Mouse (Mus musculus): ENCODE results near the gene Gm49403. TPM values are rescaled to one million over a fixed set of nuclear protein-coding genes. Genes with fewer than 3 reads are reported as not detected.
A peak's percentile ranks its signal among the peaks of the same experiment; 100 is the strongest.
"Not testable (repeated sequence)": the region's sequence is repeated elsewhere in the genome, so short reads cannot be mapped to it uniquely, and the experiment has no call there.

The Gm49403 gene
- polyA plus RNA-seq, 1 experiment from 2014 or later: not detected

- H3K9me3 ChIP-seq: no peaks in the 10 kb centered on the region
- H3K36me3 ChIP-seq: peaks cover 21% of the 10 kb centered on the region
- H3K27me3 ChIP-seq (ENCODE audit: insufficient read depth, poor library complexity, severe bottlenecking): no peaks in the 10 kb centered on the region
- 20% methylated on average over 3 of the region's 3 CpGs for WGBS
- DNase-seq (ENCODE audit: low spot score): no peak
- H3K4me1 ChIP-seq (replicated peaks): peaks cover 14% of the 10 kb centered on the region
- H3K27ac ChIP-seq: peak overlapping the region; percentile 91
- peak overlapping the region; percentile 85 for H3K4me3 ChIP-seq
These were observed 2.7 kb upstream of the Gm49403 start for GRCm38 (mm10) chr19:8881034-8881392.

- H3K4me3 ChIP-seq: peak overlapping the region; percentile 74
These were observed 3.3 kb downstream of the Gm49403 start for GRCm38 (mm10) chr19:8886916-8887584.

GRCm38 (mm10) chr19:8887585-8888463, 4.1 kb downstream of the Gm49403 start:
- Histone ChIP-seq H3K36me3 (peaks cover 19% of the 10 kb centered on the region), H3K4me3 (peak overlapping the region; percentile 74), H3K27ac (peak overlapping the region; percentile 94), H3K9me3 (no peaks in the 10 kb centered on the region), H3K4me1 (replicated peaks) (peaks cover 21% of the 10 kb centered on the region), H3K27me3 (ENCODE audit: insufficient read depth, poor library complexity, severe bottlenecking) (no peaks in the 10 kb centered on the region)
- 16% methylated on average over 19 of the region's 19 CpGs for WGBS
- DNase-seq (ENCODE audit: low spot score): no peak

More at GRCm38 (mm10) chr19:8886916-8887584, 3.3 kb downstream of the Gm49403 start:
- no peak for DNase-seq (ENCODE audit: low spot score)
- Histone ChIP-seq H3K9me3 (no peaks in the 10 kb centered on the region), H3K36me3 (peaks cover 19% of the 10 kb centered on the region), H3K27ac (peak overlapping the region; percentile 94), H3K4me1 (replicated peaks) (peaks cover 18% of the 10 kb centered on the region), H3K27me3 (ENCODE audit: insufficient read depth, poor library complexity, severe bottlenecking) (no peaks in the 10 kb centered on the region)
- 54% methylated on average over 1 of the region's 1 CpGs for WGBS

- Histone ChIP-seq H3K27ac (peak within 1 kb of the TSS; percentile 94), H3K4me3 (peak within 1 kb of the TSS; percentile 74), H3K36me3 (peaks cover 19% of the 10 kb centered on the region), H3K27me3 (ENCODE audit: insufficient read depth, poor library complexity, severe bottlenecking) (no peaks in the 10 kb centered on the region), H3K9me3 (no peaks in the 10 kb centered on the region), H3K4me1 (replicated peaks) (peaks cover 27% of the 10 kb centered on the region)
- WGBS: 1% methylated on average over 58 of the region's 58 CpGs
- peak; percentile 97 for DNase-seq (ENCODE audit: low spot score)
These were observed 5.0 kb downstream of the Gm49403 start, which contains the start of the genes 1810009A15Rik and Gm49416 for GRCm38 (mm10) chr19:8888511-8889385. Gene 1810009A15Rik (plus strand): TSS chr19:8888853. Gene Gm49416 (plus strand): TSS chr19:8888926.

GRCm38 (mm10) chr19:8892829-8893766, 9.4 kb downstream of the Gm49403 start, which contains the start of gene Ints5:
Gene Ints5 (plus strand): TSS chr19:8893005.
- no peaks in the 10 kb centered on the region for H3K9me3 ChIP-seq
- H3K4me1 ChIP-seq (replicated peaks): peaks cover 46% of the 10 kb centered on the region
- DNase-seq (ENCODE audit: low spot score): peak; percentile 86
- WGBS: 3% methylated on average over 54 of the region's 54 CpGs
- H3K4me3 ChIP-seq: peak within 1 kb of the TSS; percentile 79
- H3K27me3 ChIP-seq (ENCODE audit: insufficient read depth, poor library complexity, severe bottlenecking): no peaks in the 10 kb centered on the region
- peaks cover 47% of the 10 kb centered on the region for H3K36me3 ChIP-seq
- H3K27ac ChIP-seq: peak within 1 kb of the TSS; percentile 96

- H3K36me3 ChIP-seq: peaks cover 47% of the 10 kb centered on the region
- WGBS: 92% methylated on average over 9 of the region's 9 CpGs
These were observed 11.7 kb downstream of the Gm49403 start for GRCm38 (mm10) chr19:8895397-8895960.

GRCm38 (mm10) chr19:8896231-8896630, 12.5 kb downstream of the Gm49403 start:
- not testable (repeated sequence) for H3K27me3 ChIP-seq (ENCODE audit: insufficient read depth, poor library complexity, severe bottlenecking); DNase-seq (ENCODE audit: low spot score); H3K9me3 ChIP-seq
- H3K4me3 ChIP-seq: peak overlapping the region; percentile 20; the same call in 1 of the 2 replicates
- 0 out of 2 replicates have a peak overlapping the region, but pooled peaks have one; percentile 5 for H3K27ac ChIP-seq
- peaks cover 47% of the 10 kb centered on the region for H3K36me3 ChIP-seq
- peaks cover 51% of the 10 kb centered on the region for H3K4me1 ChIP-seq (replicated peaks)
- 95% methylated on average over 5 of the region's 5 CpGs for WGBS

More at GRCm38 (mm10) chr19:8895397-8895960, 11.7 kb downstream of the Gm49403 start:
- Histone ChIP-seq H3K4me3 (peak overlapping the region; percentile 20; the same call in 1 of the 2 replicates), H3K4me1 (replicated peaks) (peaks cover 51% of the 10 kb centered on the region), H3K9me3 (no peaks in the 10 kb centered on the region), H3K27me3 (ENCODE audit: insufficient read depth, poor library complexity, severe bottlenecking) (no peaks in the 10 kb centered on the region), H3K27ac (no peak overlapping the region; the same call in 1 of the 2 replicates)
- no peak for DNase-seq (ENCODE audit: low spot score)

GRCm38 (mm10) chr19:8897211-8897864, 13.6 kb downstream of the Gm49403 start:
- peaks cover 53% of the 10 kb centered on the region for H3K36me3 ChIP-seq
- H3K4me3 ChIP-seq: peak overlapping the region; percentile 92
- DNase-seq (ENCODE audit: low spot score): peak; percentile 55
- H3K27ac ChIP-seq: peak overlapping the region; percentile 96
- peaks cover 51% of the 10 kb centered on the region for H3K4me1 ChIP-seq (replicated peaks)
- not testable (repeated sequence) for H3K27me3 ChIP-seq (ENCODE audit: insufficient read depth, poor library complexity, severe bottlenecking); H3K9me3 ChIP-seq
- WGBS: 26% methylated on average over 21 of the region's 21 CpGs

- under 1% methylated on average over 53 of the region's 53 CpGs for WGBS
- H3K36me3 ChIP-seq: peaks cover 59% of the 10 kb centered on the region
- no peaks in the 10 kb centered on the region for H3K27me3 ChIP-seq (ENCODE audit: insufficient read depth, poor library complexity, severe bottlenecking)
- peak; percentile 96 for DNase-seq (ENCODE audit: low spot score)
- peak within 1 kb of the TSS; percentile 92 for H3K4me3 ChIP-seq
- no peaks in the 10 kb centered on the region for H3K9me3 ChIP-seq
- H3K4me1 ChIP-seq (replicated peaks): peaks cover 47% of the 10 kb centered on the region
- peak within 1 kb of the TSS; percentile 96 for H3K27ac ChIP-seq
These were observed 14.2 kb downstream of the Gm49403 start, which contains the start of gene Ganab for GRCm38 (mm10) chr19:8897865-8898495. Gene Ganab (plus strand): TSS chr19:8898071.

GRCm38 (mm10) chr19:8898576-8898975, 14.8 kb downstream of the Gm49403 start:
- H3K36me3 ChIP-seq: peaks cover 65% of the 10 kb centered on the region

More at GRCm38 (mm10) chr19:8898576-8898975, 14.8 kb downstream of the Gm49403 start:
- no peak for DNase-seq (ENCODE audit: low spot score)
- no peaks in the 10 kb centered on the region for H3K9me3 ChIP-seq
- H3K4me1 ChIP-seq (replicated peaks): peaks cover 43% of the 10 kb centered on the region
- WGBS: 19% methylated on average over 13 of the region's 13 CpGs
- H3K4me3 ChIP-seq: peak overlapping the region; percentile 92
- peak overlapping the region; percentile 96 for H3K27ac ChIP-seq
- no peaks in the 10 kb centered on the region for H3K27me3 ChIP-seq (ENCODE audit: insufficient read depth, poor library complexity, severe bottlenecking)
